Mouse (Mus musculus) embryo, embryonic 10 days (tissue): ENCODE data around the gene Klhdc4.

ENCODE experiments used
- DNase-seq: peaks from one replicate; pipeline ENCODE4 v3.0.0-alpha.2; 2015; ENCODE audit warnings: low spot score

Klhdc4 gene

DNA sequence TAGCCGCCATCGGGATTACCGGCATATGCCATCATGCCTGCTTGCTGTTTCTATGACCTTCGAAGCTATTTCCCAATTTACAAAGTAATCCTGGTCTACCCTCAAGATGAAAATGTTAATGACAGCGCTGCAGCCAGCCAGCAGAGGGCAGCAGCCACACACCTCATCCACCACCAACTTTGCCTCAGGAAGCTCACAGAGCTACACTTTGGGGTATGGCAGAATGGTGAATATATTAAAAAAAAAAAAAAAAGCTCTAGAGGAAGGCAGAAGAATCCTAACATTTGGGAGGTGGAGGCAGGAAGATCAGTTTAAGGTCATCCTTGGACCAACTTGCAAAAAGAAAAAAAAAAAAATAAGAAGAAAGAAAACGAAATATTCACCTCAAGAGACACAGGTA lies 20.6 kb upstream of the Klhdc4 start:
- DNase-seq: peak; percentile 90

DNA sequence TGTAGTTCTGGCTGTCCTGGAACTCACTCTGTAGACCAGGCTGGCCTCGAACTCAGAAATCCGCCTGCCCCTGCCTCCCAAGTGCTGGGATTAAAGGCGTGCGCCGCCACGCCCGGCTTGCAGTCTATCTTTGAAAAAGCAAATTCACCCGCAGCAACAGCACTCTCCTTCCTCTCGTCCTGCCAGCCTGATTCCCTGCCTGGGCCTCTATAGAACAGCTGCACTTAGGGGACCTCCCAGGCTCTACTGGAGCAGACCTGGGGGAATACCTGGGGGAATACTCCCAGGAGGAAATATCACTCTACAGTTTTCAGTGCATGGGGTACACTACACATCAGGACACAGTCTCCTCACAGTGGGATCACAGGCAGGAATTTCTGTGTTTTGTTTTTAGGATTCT lies 19.9 kb upstream of the Klhdc4 start:
- DNase-seq: no peak

DNA sequence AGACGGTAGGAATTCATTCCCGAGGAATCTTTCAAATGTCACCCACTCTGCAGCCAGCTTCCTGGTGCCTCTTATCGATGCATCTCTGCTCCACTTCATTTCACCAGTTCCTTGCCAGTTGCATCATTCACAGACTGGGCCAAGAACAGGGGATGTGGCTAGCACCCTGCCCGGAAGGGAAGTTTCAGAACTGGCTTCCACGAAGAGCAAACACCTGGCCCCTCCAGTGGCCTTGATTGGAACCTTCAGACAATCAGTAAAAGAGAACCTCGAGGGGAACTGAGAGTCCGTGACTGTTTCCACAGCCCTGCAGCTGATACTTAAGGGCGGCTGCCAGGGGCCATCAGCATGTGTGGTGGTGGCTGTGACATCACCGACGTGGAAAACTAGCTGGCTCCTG lies 19.1 kb upstream of the Klhdc4 start:
- no peak for DNase-seq

DNA sequence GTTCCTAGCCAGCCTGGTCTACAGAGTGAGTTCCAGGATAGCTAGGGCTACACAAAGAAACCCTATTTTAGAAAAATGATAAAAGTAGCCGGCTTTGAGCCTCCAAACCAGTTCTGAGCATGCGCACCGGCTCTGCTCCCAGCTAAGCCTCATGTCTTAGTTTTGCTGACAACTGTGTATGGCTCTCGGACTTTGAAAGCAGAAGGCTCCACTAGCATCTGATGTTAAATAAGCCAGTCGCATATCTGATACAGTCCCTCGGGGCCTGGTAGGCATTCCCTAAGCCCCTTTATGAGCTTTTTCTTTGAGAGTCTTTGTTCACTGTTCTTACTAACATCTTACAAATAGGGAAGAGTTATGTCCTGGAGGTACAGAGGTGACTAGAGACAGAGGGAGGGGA lies 18.6 kb upstream of the Klhdc4 start:
- DNase-seq: no peak

DNA sequence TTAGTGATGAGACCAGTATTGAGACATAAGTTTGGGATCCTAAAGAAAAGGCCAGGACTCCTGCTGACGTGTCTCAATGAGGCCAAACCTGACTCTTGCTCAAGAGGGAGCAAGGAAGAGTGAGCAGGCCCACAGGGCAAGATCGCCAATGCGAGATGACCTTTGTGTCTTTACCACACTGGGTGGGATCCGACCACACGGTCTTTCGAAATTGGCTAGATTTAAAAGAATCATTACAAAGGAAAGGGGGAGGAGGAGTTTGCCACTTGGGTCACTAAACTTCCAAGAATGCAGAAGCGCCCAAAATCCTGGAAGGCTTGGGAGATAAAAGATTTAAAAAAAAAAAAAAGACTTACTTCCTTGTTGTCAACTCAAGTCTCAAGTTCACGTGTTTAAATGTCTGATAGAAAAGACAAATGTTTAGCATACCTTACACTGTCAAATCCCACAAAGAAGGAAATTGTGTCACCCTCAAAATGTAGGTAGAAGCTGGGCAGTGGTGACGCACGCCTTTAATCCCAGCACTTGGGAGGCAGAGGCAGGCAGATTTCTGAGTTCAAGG lies 18.0 kb upstream of the Klhdc4 start:
- no peak for DNase-seq

DNA sequence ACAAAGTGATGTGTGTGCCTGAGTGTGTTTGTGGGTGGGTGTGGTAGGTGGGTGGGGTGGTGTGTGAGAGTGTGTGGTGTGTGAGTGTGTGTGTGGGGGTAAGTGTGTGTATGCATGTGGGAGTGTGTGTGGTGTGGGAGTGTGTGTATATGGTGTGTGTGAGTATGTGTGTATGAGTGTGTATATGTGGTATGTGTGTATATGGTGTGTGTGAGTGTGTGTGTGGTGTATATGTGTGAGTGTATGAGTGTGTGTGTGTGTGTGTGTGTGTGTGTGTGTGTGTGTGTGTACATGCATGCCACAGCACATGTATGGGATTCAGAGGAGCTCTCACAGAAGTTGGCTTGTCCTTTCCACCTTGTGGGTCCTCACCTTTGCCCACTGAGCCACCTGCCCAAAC lies 17.4 kb upstream of the Klhdc4 start:
- no peak for DNase-seq

DNA sequence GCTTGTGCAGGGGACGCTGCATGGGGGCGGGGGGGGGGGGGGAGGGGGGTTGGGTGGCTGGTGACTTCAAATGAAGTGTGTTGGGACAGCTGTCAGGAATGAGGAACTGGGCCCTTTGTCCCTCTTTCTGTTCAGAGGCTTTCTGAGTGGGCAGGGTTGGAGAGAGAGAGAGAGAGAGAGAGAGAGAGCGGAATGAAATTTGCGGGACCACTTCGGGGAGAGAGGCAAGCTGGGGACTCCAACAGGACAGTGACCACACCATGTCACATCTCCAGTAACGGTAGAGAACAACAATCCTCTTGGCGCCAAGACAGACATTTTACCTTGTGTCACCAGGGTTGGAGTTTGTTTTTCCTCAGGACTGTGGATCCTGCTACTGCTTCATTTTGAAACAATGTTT lies 15.4 kb upstream of the Klhdc4 start:
- DNase-seq: no peak

DNA sequence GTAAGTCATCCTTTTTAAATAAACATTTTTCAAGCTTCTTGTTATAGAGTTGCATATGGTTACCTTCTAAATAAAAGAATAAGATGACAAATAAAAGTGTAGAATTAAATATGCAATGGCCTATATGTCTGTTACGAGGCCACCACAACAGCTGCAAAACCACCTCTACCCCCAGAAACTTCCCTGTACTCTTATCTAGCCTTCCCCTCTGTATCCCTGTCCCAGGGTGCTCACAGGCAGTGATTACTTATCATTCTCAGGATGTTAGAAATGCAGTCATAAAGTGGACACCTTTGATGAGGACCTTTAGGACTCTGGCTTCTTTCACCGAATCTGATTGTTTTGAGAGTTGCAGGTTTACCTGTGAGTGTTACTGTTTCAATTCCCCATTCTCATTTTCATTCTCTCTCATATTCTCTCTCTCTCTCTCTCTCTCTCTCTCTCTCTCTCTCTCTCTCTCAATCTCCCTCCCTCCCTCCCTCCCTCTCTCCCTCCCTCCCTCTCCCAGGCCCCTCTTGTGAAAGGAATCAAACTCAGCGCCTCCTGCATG lies 13.9 kb upstream of the Klhdc4 start:
- DNase-seq: no peak

DNA sequence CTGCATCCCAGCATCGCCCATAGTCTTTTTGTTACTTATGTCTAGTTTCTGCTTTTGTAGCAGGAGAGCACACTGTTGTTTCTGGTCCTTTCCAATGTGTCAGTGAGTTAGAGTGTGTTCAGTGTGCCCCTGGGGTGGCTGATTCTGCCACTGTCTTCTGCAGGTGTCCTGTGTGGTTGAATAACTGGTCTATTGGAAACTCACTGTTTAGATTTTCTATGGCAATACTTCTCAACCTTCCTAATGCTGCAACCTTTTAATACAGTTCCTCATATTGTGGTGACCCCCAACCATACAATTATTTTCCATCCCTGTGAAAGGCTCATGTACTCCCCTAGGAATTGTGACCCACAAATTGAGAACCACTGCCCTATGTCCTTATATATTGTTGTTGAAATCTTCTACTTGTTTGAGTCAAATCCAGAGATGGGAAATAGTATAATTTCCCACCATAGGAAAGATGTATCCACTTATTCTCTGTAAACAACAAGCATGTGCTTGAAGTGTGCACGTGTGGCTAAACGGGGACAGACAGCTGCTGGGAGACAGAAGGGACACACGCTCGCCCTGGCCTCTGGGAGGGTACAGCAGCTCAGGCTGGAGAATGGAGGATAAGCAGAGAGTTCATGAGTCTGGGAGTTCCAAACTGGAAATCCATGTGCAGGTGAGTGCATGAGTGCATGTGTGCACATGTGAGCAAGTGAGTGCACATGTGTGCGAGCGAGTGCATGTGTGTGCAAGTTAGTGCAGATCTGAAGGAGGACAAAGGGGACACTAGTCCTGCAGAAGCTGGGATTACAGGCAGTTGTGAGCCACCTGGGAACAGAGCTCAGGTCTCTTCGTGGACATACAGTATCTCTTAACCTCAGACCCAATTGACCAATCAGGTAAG lies 12.9 kb upstream of the Klhdc4 start:
- no peak for DNase-seq

DNA sequence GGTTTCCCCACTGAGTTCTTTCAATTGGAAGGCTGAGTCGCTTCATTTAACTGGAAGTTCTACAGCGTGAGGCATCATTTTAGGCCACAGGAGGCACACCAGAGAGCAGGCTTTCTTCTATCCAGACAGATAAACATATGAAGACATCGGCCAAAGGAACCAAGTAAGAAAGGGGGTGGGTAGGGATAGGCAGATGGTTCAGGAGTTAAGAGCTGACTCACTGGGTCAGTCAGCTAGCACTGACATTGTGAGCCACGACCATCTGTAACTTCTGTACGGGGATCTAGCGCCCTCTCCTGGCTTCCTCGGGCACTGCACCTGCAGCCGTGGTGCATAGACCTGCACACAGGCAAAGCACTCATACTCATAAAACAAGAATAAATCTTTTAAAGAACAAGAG lies 11.9 kb upstream of the Klhdc4 start:
- DNase-seq: peak; percentile 67

DNA sequence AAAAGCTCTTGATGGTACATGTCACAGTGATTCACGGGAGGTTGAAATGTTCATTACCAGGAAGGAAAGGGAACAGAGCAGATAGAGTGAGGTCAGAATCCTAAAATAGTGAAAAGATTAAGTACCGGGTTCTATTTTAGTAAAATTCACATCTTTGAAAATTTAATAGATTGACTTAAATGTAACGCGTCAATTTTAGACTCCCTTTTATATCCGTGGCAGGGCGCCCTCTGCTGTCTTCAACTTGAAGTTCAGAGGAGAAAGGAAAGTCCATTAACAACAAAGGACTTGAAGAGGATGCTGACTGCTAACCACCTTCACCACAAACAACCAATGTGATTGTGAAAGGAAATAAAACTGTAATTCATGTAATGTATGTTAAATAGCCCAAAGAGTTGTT lies 3.1 kb upstream of the Klhdc4 start:
- peak; percentile 82 for DNase-seq

DNA sequence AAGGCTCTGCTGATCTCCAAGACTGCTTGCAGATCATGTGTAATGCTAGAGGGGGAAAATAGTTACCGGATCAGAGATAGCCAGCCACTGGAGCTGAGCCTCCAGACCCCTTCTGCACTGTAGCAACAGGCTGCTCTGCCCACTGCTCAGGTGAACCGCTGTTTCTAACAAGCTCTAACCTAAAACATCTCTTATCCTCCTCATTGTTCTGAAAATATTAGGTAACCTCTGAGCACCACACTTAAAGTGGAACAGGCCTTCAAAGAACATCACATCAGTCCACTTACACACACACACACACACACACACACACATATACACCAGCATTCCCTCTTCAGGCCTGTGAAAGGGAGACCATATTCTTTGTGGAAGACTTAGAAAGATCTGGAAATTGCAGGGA lies 2.7 kb upstream of the Klhdc4 start:
- DNase-seq: no peak

DNA sequence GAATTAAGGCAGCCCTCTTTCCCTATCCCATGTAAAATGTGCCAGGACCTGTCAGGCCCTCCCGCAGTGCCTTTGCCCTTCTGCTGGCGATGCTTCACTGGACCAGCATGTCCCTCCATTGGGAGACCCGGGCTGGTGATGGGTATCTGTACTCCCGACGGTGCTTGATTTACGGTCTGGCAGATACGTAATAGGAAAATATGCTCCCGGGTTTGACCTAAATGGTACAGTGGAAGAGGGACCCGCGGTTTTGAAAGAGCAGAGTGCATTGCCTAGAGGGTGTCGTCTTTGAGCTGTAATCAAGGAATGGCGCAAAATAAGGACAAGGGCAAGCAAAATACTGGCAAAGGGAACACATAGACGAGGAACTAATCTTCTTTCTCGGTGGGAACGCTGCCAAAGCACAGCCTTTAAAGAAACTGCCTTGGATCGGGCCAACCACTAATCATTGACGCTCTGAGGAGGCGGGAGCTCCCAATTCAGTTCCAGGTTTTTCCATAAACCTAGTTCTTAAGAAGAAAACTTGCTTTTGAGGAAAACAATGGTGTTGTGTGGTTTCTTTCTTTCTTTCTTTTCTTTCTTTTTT lies 501 bp upstream of the Klhdc4 start:
- DNase-seq: no peak

DNA sequence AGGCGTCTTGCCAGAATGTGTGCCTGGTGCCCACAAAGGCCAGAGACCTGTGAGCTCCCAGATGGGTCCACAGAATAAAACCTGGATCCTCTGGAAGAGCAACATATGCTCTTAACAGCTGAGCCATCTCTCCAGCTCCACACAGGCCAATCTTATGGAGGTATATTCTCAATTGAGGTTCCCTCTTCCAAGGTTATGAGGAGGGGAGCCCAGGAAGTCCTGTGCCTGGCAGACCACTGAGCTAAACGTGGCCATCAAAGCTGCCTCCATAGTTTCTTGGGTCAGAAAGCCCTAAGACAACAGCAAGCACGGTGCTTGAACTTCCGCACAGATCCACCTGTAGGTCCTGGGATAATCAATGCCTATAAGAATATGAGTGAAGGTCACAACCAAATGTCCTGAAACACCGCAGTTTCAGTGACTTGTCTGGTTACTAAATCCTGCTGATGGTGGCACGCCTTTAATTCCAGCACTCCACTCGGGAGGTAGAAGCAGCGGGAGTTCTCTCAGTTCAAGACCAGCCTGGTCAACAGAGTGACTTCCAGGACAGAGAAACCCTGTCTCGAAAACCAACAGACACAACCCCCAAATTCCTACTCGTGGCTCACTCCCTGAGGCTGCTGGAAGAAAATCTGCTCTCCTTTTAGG lies 869 bp downstream of the Klhdc4 start:
- no peak for DNase-seq

DNA sequence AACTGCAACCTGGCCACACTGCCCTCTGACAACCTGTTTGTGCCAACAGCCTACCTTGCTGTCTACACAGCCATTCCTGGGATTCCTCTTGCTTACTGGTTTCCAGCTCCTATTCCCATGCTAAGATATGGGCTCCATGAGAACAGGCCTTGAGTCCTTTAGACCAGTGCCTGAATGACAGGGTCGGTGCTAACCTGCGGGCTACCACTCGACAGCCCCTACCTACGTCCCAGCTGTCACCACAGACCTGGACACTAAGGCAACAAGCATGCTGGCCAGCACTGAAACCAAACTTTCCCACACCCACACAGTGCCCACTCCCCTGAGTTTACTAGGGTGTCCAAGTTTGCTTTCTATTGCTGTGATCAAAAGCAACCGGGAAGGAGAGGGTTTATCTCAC lies 1.6 kb downstream of the Klhdc4 start:
- DNase-seq: no peak

DNA sequence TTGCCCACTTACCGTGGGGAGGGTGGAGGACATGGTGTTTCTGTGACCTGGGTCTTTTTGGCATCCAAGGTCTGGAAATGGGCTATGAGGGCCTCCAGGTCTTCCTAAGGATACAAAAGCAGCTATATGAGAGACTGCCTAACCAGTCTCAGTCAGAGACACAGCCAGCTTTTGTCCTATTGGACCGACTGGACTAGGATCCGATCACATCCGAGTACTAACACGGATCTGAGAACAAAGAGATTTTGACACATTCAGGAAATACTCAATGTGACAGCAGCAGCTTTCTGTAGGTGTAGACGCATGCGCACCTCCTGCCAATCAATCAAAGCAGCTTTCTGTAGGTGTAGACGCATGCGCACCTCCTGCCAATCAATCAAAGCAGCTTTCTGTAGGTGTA lies 7.6 kb downstream of the Klhdc4 start:
- no peak for DNase-seq

DNA sequence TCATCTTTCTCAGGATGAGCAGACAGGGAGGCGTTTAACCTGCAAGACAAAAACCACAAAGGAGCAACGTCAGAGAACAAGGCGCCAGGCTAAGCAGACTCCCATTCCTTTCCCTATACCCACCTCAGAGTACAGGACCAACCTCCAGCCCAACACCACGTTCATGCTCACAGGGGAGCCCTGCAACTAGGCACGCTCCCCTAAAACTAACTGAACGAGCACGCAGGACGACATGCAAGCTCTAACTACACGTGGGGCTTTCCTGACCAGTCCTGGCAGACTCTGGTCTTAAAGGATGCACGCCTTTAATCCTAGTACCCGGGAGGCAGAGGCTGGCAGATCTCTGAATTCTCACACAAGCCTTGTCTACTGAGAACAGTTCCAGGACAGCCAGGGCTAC lies 8.0 kb downstream of the Klhdc4 start:
- DNase-seq: no peak

DNA sequence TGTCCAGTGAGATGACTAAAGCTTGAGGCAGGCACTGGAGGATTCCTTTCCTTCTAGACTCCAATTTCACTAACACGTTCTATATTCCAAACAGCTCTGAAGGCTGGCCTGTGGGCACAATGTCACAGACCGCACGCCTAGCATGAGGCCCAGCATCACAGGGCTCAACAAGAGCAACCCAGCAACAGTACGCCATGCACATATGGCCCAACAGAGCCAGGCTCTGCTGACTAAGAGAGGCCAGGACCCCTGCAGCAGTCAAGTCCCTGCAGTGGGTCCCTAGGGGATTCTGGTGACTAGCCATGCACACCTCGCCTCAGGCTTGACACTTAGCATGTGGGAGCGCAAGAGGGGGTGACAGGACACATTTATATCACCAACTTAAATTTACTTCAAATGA lies 8.5 kb downstream of the Klhdc4 start:
- no peak for DNase-seq

DNA sequence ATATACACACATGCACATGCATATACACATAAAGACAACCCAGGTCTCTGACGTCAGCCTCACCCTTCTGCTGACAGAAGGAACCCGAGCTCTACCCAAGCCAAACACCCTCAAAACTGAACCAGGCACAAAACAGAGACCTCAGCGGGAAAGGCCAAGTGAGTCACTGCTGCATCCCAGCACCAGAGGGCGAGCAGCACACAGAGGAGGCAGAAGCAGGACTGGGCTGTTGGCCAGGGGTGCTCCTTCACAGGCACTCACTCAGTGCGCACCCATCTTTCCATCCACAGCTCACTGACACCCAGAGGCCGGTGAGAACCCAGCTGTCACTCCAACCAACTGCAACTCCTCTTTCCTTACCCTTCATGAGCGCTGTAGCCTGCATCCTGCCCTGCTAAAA lies 11.1 kb downstream of the Klhdc4 start:
- DNase-seq: no peak

DNA sequence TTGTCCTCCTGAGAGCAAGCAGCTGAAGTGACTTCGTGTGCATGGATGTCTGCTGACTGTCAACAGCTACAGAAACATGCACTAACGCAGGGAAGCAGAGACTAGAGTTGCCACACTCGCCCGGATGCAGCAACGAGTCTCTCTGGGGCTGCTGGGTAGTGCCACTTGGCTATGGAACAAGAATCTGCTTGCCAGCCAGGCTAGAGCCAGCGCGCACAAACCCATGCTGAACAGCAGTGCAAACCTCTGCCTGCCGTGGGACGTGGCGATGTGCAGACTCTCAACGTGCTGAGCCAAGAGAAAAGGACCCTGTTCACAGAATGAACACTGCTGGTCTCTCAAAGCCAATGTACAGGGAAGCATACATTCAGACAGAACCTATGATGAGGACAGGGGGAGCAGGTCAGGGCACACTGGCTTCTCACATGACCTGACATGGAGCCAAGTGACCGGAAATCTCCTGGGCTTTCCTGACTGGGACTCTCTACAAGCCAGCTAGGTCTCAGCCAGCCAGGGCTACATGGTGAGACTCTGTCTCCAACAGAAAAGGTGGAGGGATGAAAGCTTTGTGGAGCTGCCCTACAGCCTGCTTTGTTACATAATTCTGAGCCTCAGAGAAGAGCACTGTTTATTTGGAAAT lies 17.3 kb downstream of the Klhdc4 start:
- no peak for DNase-seq

DNA sequence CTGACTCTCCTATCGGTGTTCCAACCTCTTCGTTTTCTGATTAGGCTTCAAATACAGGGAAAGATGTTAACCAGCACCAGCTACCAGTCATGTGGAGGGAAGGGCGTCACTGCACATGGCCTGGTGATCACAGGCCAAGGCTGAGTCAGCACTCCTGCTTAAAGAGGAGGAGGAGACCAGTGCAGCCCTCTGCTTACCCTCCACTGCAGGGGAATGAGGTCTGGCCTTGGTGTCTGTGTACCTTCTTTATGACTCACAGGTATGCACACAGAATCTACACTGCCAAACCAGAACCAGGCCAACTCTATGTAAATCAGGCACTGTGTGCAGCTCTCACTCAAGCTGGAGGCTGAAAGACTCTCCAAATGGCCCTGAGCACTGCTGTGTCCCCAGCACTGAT lies 17.9 kb downstream of the Klhdc4 start:
- no peak for DNase-seq

DNA sequence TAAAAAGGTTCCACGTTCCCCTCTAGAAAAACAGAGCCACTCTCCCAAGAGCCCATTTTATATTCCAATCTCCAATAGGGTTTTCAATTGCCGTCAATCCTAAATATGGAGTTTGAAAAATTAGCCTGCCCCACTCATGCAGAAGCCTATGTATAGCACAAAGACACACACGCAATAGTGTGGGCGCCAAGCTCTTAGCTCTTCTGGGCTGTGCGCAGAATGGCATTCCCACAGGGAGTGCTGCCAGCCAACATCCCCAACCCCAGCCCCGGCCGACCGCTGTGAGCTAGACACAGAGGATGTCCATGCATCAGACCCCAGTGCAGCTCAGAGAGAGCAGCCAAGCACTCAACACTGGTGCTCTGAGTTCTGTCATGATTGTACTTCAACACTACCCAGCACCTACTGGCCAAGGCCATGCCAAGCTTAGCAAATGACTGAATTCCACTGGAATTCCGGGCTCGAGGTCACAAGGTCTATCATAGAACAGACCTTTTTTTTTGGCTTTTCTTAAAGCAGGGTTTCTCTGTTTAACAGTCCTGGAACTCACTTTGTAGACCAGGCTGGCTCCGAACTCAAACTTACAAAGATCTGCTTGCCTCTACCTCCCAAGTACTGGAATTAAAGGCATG lies 19.7 kb downstream of the Klhdc4 start:
- DNase-seq: no peak
